Mouse (Mus musculus): Measurements from ENCODE around the gene Zfr2. TPM values are rescaled to one million over a fixed set of nuclear protein-coding genes. Genes with fewer than 3 reads are reported as not detected.

The Zfr2 gene
- polyA plus RNA-seq, 1 experiment from 2014 or later, result 21.6 TPM

- Histone ChIP-seq H3K36me3 (peaks cover 13% of the 10 kb centered on the region; the same call in 1 of the 2 replicates), H3K4me1 (replicated peaks) (peaks cover 17% of the 10 kb centered on the region), H3K9ac (0 out of 2 replicates have a peak overlapping the region, but pooled peaks have one; percentile 4), H3K4me3 (no peak overlapping the region), H3K27me3 (peaks cover 41% of the 10 kb centered on the region), H3K27ac (no peak overlapping the region), H3K9me3 (no peaks in the 10 kb centered on the region), H3K4me2 (no peak overlapping the region)
- 77% methylated on average over 12 of the region's 12 CpGs for WGBS
- ATAC-seq (ENCODE audit: low FRiP score), result no peak
Measured at GRCm38 (mm10) chr10:81236471-81237268, 3.7 kb downstream of the Zfr2 start.

- Histone ChIP-seq H3K4me3 (no peak overlapping the region), H3K4me1 (replicated peaks) (peaks cover 12% of the 10 kb centered on the region), H3K9ac (no peak overlapping the region), H3K4me2 (no peak overlapping the region), H3K27me3 (peaks cover 53% of the 10 kb centered on the region), H3K9me3 (no peaks in the 10 kb centered on the region), H3K27ac (no peak overlapping the region), H3K36me3 (peaks cover 31% of the 10 kb centered on the region)
- WGBS, result 80% methylated on average over 2 of the region's 2 CpGs
- no peak for ATAC-seq (ENCODE audit: low FRiP score)
Measured at GRCm38 (mm10) chr10:81238618-81239017, 5.7 kb downstream of the Zfr2 start.

GRCm38 (mm10) chr10:81240876-81241275, 7.9 kb downstream of the Zfr2 start:
- 27% methylated on average over 13 of the region's 13 CpGs for WGBS
- Histone ChIP-seq H3K4me3 (no peak overlapping the region), H3K27me3 (peaks cover 64% of the 10 kb centered on the region), H3K4me2 (no peak overlapping the region), H3K27ac (no peak overlapping the region), H3K9ac (no peak overlapping the region), H3K4me1 (replicated peaks) (peaks cover 13% of the 10 kb centered on the region), H3K36me3 (peaks cover 28% of the 10 kb centered on the region), H3K9me3 (no peaks in the 10 kb centered on the region)
- no peak for ATAC-seq (ENCODE audit: low FRiP score)

GRCm38 (mm10) chr10:81242021-81242420, 9.1 kb downstream of the Zfr2 start:
- no peak for ATAC-seq (ENCODE audit: low FRiP score)
- Histone ChIP-seq H3K4me3 (no peak overlapping the region), H3K36me3 (peaks cover 34% of the 10 kb centered on the region), H3K27me3 (peaks cover 75% of the 10 kb centered on the region), H3K4me1 (replicated peaks) (peaks cover 13% of the 10 kb centered on the region), H3K4me2 (no peak overlapping the region), H3K27ac (no peak overlapping the region), H3K9ac (no peak overlapping the region), H3K9me3 (no peaks in the 10 kb centered on the region)
- WGBS, result 92% methylated on average over 16 of the region's 16 CpGs

GRCm38 (mm10) chr10:81244146-81244545, 11.2 kb downstream of the Zfr2 start:
- no peak; the same call in 1 of the 2 replicates for ATAC-seq (ENCODE audit: low FRiP score)
- Histone ChIP-seq H3K27ac (no peak overlapping the region), H3K9me3 (no peaks in the 10 kb centered on the region), H3K4me1 (replicated peaks) (peaks cover 10% of the 10 kb centered on the region; the same call in 1 of the 2 replicates), H3K4me3 (no peak overlapping the region), H3K27me3 (peaks cover 64% of the 10 kb centered on the region), H3K9ac (no peak overlapping the region), H3K36me3 (peaks cover 46% of the 10 kb centered on the region), H3K4me2 (no peak overlapping the region)
- WGBS, result 77% methylated on average over 4 of the region's 4 CpGs

- Histone ChIP-seq H3K9me3 (no peaks in the 10 kb centered on the region), H3K27me3 (peaks cover 64% of the 10 kb centered on the region), H3K4me3 (no peak overlapping the region), H3K9ac (no peak overlapping the region), H3K4me2 (no peak overlapping the region), H3K4me1 (replicated peaks) (peaks cover 10% of the 10 kb centered on the region; the same call in 1 of the 2 replicates), H3K27ac (no peak overlapping the region), H3K36me3 (peaks cover 48% of the 10 kb centered on the region)
- peak; percentile 65 for ATAC-seq (ENCODE audit: low FRiP score)
- 8% methylated on average over 17 of the region's 17 CpGs for WGBS
Measured at GRCm38 (mm10) chr10:81244595-81244994, 11.6 kb downstream of the Zfr2 start.

GRCm38 (mm10) chr10:81245166-81245565, 12.2 kb downstream of the Zfr2 start:
- 95% methylated on average over 6 of the region's 6 CpGs for whole genome bisulfite sequencing
- H3K27me3 ChIP-seq, result peaks cover 64% of the 10 kb centered on the region
- no peak for ATAC-seq (ENCODE audit: low FRiP score)

GRCm38 (mm10) chr10:81247804-81248203, 14.8 kb downstream of the Zfr2 start:
- Histone ChIP-seq H3K4me1 (replicated peaks) (peaks cover 15% of the 10 kb centered on the region), H3K4me2 (no peak overlapping the region), H3K27me3 (peaks cover 72% of the 10 kb centered on the region), H3K9me3 (no peaks in the 10 kb centered on the region), H3K27ac (no peak overlapping the region), H3K9ac (no peak overlapping the region), H3K4me3 (no peak overlapping the region), H3K36me3 (peaks cover 50% of the 10 kb centered on the region)
- ATAC-seq (ENCODE audit: low FRiP score), result no peak
- WGBS, result 98% methylated on average over 2 of the region's 2 CpGs

More at GRCm38 (mm10) chr10:81245166-81245565, 12.2 kb downstream of the Zfr2 start:
- Histone ChIP-seq H3K27ac (no peak overlapping the region), H3K36me3 (peaks cover 54% of the 10 kb centered on the region), H3K4me1 (replicated peaks) (peaks cover 5% of the 10 kb centered on the region; the same call in 1 of the 2 replicates), H3K9ac (no peak overlapping the region), H3K4me3 (no peak overlapping the region), H3K9me3 (no peaks in the 10 kb centered on the region), H3K4me2 (no peak overlapping the region)

GRCm38 (mm10) chr10:81249442-81249841, 16.5 kb downstream of the Zfr2 start:
- no peak for ATAC-seq (ENCODE audit: low FRiP score)
- Histone ChIP-seq H3K9me3 (no peaks in the 10 kb centered on the region), H3K4me3 (no peak overlapping the region), H3K27me3 (peaks cover 76% of the 10 kb centered on the region), H3K4me1 (replicated peaks) (peaks cover 21% of the 10 kb centered on the region), H3K36me3 (peaks cover 42% of the 10 kb centered on the region), H3K4me2 (no peak overlapping the region), H3K9ac (no peak overlapping the region), H3K27ac (no peak overlapping the region)
- WGBS, result 84% methylated on average over 8 of the region's 8 CpGs

GRCm38 (mm10) chr10:81252424-81253419, 19.8 kb downstream of the Zfr2 start, which contains the start of gene Matk:
Matk (plus strand) TSS chr10:81252935.
- Histone ChIP-seq H3K4me1 (replicated peaks) (peaks cover 25% of the 10 kb centered on the region), H3K36me3 (peaks cover 29% of the 10 kb centered on the region), H3K4me3 (peak within 1 kb of the TSS; percentile 33), H3K9me3 (no peaks in the 10 kb centered on the region), H3K27ac (peak within 1 kb of the TSS; percentile 73; the same call in 1 of the 2 replicates), H3K4me2 (peak within 1 kb of the TSS; percentile 61), H3K9ac (peak within 1 kb of the TSS; percentile 66), H3K27me3 (peaks cover 85% of the 10 kb centered on the region)
- 8% methylated on average over 43 of the region's 44 CpGs for WGBS
- ATAC-seq (ENCODE audit: low FRiP score), result peak; percentile 80

- ATAC-seq (ENCODE audit: low FRiP score), result no peak
- Histone ChIP-seq H3K9ac (no peak overlapping the region), H3K4me3 (no peak overlapping the region), H3K9me3 (no peaks in the 10 kb centered on the region), H3K27me3 (peaks cover 96% of the 10 kb centered on the region), H3K27ac (no peak overlapping the region), H3K4me1 (replicated peaks) (peaks cover 42% of the 10 kb centered on the region), H3K36me3 (peaks cover 10% of the 10 kb centered on the region), H3K4me2 (no peak overlapping the region)
- 58% methylated on average over 1 of the region's 1 CpGs for WGBS
Measured at GRCm38 (mm10) chr10:81254886-81255285, 21.9 kb downstream of the Zfr2 start.
